Comparison of ENCODE assay signal across 25 mouse cellular contexts in genomic region chr1:153696093-153696492, GRCm38 (mm10). TPM values are rescaled to one million over a fixed set of nuclear protein-coding genes. Genes with fewer than 3 reads are reported as not detected.
DNase-seq lines count a peak whose midpoint lies in the region; ATAC-seq and TF ChIP-seq lines count a peak whose summit lies in the region.
"Had no signal": no experiment of that assay in that cellular context is flagged by ENCODE, and none has a peak within 500 bp of the region (broad histone marks: within the 10 kb centered on the region; RNA-seq: fewer than 3 reads in every experiment).

No protein-coding gene starts in this region.

- no peak for TF ChIP-seq CTCF in forebrain, postnatal 0 days (IDR thresholded peaks at IDR 0.05; ENCODE audit: low read depth)

- no peaks in the 10 kb centered on the region for H3K9me3 ChIP-seq in forebrain, postnatal 0 days (ENCODE audit: low read length)
- H3K9me3 ChIP-seq: embryonic facial prominence, embryonic 15.5 days; forebrain, embryonic 10.5 days; G1E; heart, embryonic 10.5 days; hindbrain, embryonic 12.5 days had no signal

- 91% methylated on average over 11 of the region's 11 CpGs for WGBS in forebrain, postnatal 0 days

- no peak for ATAC-seq in forebrain, postnatal 0 days
- ATAC-seq: forebrain, embryonic 14.5 days had no signal

- no peaks in the 10 kb centered on the region for H3K36me3 ChIP-seq in forebrain, postnatal 0 days (ENCODE audit: insufficient read depth)
- H3K36me3 ChIP-seq: embryonic facial prominence, embryonic 15.5 days; G1E; heart, embryonic 10.5 days; hindbrain, embryonic 12.5 days had no signal

- no peak overlapping the region for H3K4me2 ChIP-seq in forebrain, postnatal 0 days (ENCODE audit: low read depth)
- H3K4me2 ChIP-seq: embryonic facial prominence, embryonic 15.5 days; hindbrain, embryonic 12.5 days had no signal

- no peaks in the 10 kb centered on the region for H3K4me1 ChIP-seq in forebrain, postnatal 0 days (ENCODE audit: insufficient read depth)

- H3K9ac ChIP-seq in forebrain, postnatal 0 days = no peak overlapping the region
- H3K9ac ChIP-seq: embryonic facial prominence, embryonic 15.5 days; hindbrain, embryonic 12.5 days had no signal

- H3K27me3 ChIP-seq in forebrain, postnatal 0 days (ENCODE audit: insufficient read depth, low read length) = no peaks in the 10 kb centered on the region
- H3K27me3 ChIP-seq: embryonic facial prominence, embryonic 15.5 days; hindbrain, embryonic 12.5 days had no signal

- H3K27ac ChIP-seq in forebrain, postnatal 0 days (ENCODE audit: low read depth, low read length) = no peak overlapping the region
- H3K27ac ChIP-seq: embryonic facial prominence, embryonic 15.5 days; heart, embryonic 10.5 days; hindbrain, embryonic 12.5 days had no signal

- peak; percentile 53 to 54 for DNase-seq in spleen, postnatal 36 days (ENCODE audit: low spot score in 2 of 2)
- DNase-seq in spleen, adult 18-20 months = no peak
- peak; percentile 51 to 54 for DNase-seq in B cell, adult 2 months
- peak; percentile 54 for DNase-seq in thymus, postnatal 14 days
- DNase-seq in neural tube, embryonic 10.5 days (ENCODE audit: extremely low spot score, low spot score) = no peak
- DNase-seq in forebrain, postnatal 0 days = no peak
- no peak for DNase-seq in urinary bladder, postnatal 14 days (ENCODE audit: low spot score)
- DNase-seq: adrenal gland, adult 8-10 months; adrenal gland, postnatal 36 days; cerebellum, adult 11 months; cerebellum, adult 8-10 months; embryo, embryonic 11 days; gastrocnemius, postnatal 36 days; heart, adult 18-20 months; heart, postnatal 10 days; heart, postnatal 4 days had no signal

- H3K4me3 ChIP-seq in forebrain, postnatal 0 days (ENCODE audit: low read depth, low read length) = no peak overlapping the region
- H3K4me3 ChIP-seq: embryonic facial prominence, embryonic 15.5 days; erythroblast, embryonic 14.5 days; forebrain, embryonic 10.5 days; heart, embryonic 10.5 days; hindbrain, embryonic 12.5 days had no signal

RNA-seq across cellular contexts. Expression of gene Rgs8, which starts 43.3 kb away (rescaled TPM):
- 19.3 and 22.7 TPM in 2 replicates for total RNA-seq in forebrain, postnatal 0 days (2014; rRNA removed)
- 12.0 and 16.6 TPM in 2 replicates for polyA plus RNA-seq in forebrain, postnatal 0 days (2015; fragmentation: Nextera tagmentation; extraction: Ambion mirVana)
- total RNA-seq: gastrocnemius, adult 8-10 months; heart, adult 18-20 months; heart, postnatal 10 days had no signal
- polyA plus RNA-seq: erythroblast, embryonic 14.5 days; G1E had no signal

RNA-seq across cellular contexts. Expression of gene Rgs16, which starts 44.1 kb away (rescaled TPM):
- 7.9 and 9.6 TPM in 2 replicates for total RNA-seq in forebrain, postnatal 0 days (2014; rRNA removed)
- 15.5 and 16.7 TPM in 2 replicates for polyA plus RNA-seq in forebrain, postnatal 0 days (2015; fragmentation: Nextera tagmentation; extraction: Ambion mirVana)
- total RNA-seq: common myeloid progenitor, adult 5-6 weeks; G1E had no signal
- polyA plus RNA-seq: erythroblast, embryonic 14.5 days; G1E had no signal

RNA-seq across cellular contexts. Expression of gene Rnasel, which starts 53.1 kb away (rescaled TPM):
- total RNA-seq in forebrain, postnatal 0 days (2014; rRNA removed) = 39.5 and 43.9 TPM in 2 replicates
- 10.7 and 19.5 TPM in 2 replicates for polyA plus RNA-seq in forebrain, postnatal 0 days (2015; fragmentation: Nextera tagmentation; extraction: Ambion mirVana)

Comparison
In these comparisons a context has a peak if more than half of its experiments do, and no peak if none do; other contexts are left out.
1. DNase-seq: peak in spleen, postnatal 36 days (2 of 2), B cell, adult 2 months (2 of 2) and thymus, postnatal 14 days (single experiment); none in spleen, adult 18-20 months (0 of 2), neural tube, embryonic 10.5 days (single experiment), forebrain, postnatal 0 days (single experiment) and urinary bladder, postnatal 14 days (single experiment).